Mouse (Mus musculus): ENCODE results near the gene Kcne2. TPM values are rescaled to one million over a fixed set of nuclear protein-coding genes. Genes with fewer than 3 reads are reported as not detected.

The Kcne2 gene
- polyA plus RNA-seq, 1 experiment from 2014 or later, result 0.41 TPM

- Histone ChIP-seq H3K9ac (no peak overlapping the region), H3K4me3 (no peak overlapping the region), H3K4me1 (0 out of 2 replicates have a peak, but pooled peaks cover 6% of the 10 kb centered on the region), H3K36me3 (no peaks in the 10 kb centered on the region), H3K9me3 (no peaks in the 10 kb centered on the region), H3K4me2 (no peak overlapping the region), H3K27ac (no peak overlapping the region), H3K27me3 (peaks cover under 1% of the 10 kb centered on the region)
- no peak for ATAC-seq (ENCODE audit: insufficient number of reproducible peaks, insufficient read depth, low FRiP score, low TSS enrichment, low read depth)
- 6% methylated on average over 7 of the region's 7 CpGs for WGBS
Observed at GRCm38 (mm10) chr16:92286609-92287008, 5.6 kb upstream of the Kcne2 start.

- H3K9me3 ChIP-seq, result no peaks in the 10 kb centered on the region
- WGBS, result 87% methylated on average over 9 of the region's 9 CpGs
Observed at GRCm38 (mm10) chr16:92288778-92289177, 3.4 kb upstream of the Kcne2 start.

GRCm38 (mm10) chr16:92290045-92290444 is 2.1 kb upstream of the Kcne2 start:
- Histone ChIP-seq H3K27me3 (peaks cover 3% of the 10 kb centered on the region; the same call in 1 of the 2 replicates), H3K4me3 (no peak overlapping the region), H3K4me2 (no peak overlapping the region), H3K4me1 (0 out of 2 replicates have a peak, but pooled peaks cover 4% of the 10 kb centered on the region), H3K27ac (no peak overlapping the region), H3K9me3 (no peaks in the 10 kb centered on the region), H3K9ac (no peak overlapping the region), H3K36me3 (no peaks in the 10 kb centered on the region)
- 0 out of 2 replicates have a peak, but pooled peaks have one; percentile 59 for ATAC-seq (ENCODE audit: insufficient number of reproducible peaks, insufficient read depth, low FRiP score, low TSS enrichment, low read depth)

More at GRCm38 (mm10) chr16:92288778-92289177, 3.4 kb upstream of the Kcne2 start:
- Histone ChIP-seq H3K27ac (no peak overlapping the region), H3K27me3 (peaks cover 3% of the 10 kb centered on the region), H3K4me3 (no peak overlapping the region), H3K36me3 (no peaks in the 10 kb centered on the region), H3K4me2 (no peak overlapping the region), H3K9ac (no peak overlapping the region), H3K4me1 (0 out of 2 replicates have a peak, but pooled peaks cover 4% of the 10 kb centered on the region)
- no peak for ATAC-seq (ENCODE audit: insufficient number of reproducible peaks, insufficient read depth, low FRiP score, low TSS enrichment, low read depth)

DNA sequence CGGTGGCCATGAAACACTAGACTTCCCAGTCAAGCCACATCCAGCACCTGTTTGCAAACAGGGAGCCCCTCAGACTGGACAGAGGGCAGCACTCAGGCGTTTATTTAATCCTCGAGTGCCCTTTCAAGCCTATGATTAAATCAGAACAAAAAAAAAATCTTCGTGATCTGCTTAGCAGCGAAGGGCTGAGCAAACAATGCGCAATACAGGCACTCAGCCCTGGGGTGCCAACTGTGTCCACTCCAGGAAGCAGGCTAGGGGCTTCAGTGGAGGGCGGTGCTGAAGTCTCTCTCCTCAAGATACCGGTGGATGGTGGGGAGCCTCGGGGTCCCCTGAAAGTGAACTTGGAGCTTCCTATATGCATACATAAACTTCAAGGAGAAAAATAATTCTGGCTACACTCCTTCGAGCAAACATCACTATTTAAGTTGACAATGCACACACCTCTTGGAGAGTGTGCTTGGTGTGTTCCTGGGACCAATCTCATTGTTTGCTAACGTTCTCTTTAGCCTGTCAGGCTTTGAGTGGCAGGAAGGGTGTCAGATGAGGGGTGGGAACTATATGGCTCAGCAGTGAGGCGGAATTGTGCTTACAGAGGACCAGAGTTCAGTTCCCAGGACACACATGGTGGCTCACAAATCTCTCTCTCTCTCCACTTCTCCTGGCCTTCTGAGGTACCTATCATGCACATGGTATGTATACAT is 2.2 kb downstream of the Kcne2 start:
- no peak overlapping the region for H3K9ac ChIP-seq
- ATAC-seq (ENCODE audit: insufficient number of reproducible peaks, insufficient read depth, low FRiP score, low TSS enrichment, low read depth), result no peak
- no peaks in the 10 kb centered on the region for H3K9me3 ChIP-seq
- no peak overlapping the region for H3K27ac ChIP-seq
- H3K36me3 ChIP-seq, result no peaks in the 10 kb centered on the region
- H3K4me2 ChIP-seq, result no peak overlapping the region
- no peak overlapping the region for H3K4me3 ChIP-seq
- 58% methylated on average over 12 of the region's 12 CpGs for WGBS
- peaks cover 3% of the 10 kb centered on the region; the same call in 1 of the 2 replicates for H3K27me3 ChIP-seq
- H3K4me1 ChIP-seq, result no peaks in the 10 kb centered on the region

DNA sequence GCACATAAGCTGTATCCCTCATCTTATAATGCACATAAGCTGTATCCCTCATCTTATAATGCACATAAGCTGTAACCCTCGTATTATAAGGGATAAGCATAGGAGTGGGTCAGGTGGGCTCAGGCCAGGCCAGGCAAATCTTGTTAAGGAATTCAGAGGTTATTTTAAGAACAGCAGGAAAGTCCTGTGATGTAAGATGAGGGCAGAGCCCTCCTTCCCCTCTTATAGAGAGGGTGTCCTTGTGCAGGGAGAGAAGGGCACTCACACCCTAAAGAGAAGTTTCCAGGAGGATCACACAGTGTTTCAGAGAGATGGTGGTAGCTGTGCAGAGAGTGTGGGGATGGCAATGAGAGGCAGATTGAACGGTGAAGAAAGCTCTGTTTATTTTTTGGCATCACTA is 3.1 kb downstream of the Kcne2 start:
- ATAC-seq (ENCODE audit: insufficient number of reproducible peaks, insufficient read depth, low FRiP score, low TSS enrichment, low read depth), result no peak
- Histone ChIP-seq H3K27ac (no peak overlapping the region), H3K4me1 (no peaks in the 10 kb centered on the region), H3K9me3 (no peaks in the 10 kb centered on the region), H3K4me2 (no peak overlapping the region), H3K27me3 (peaks cover 3% of the 10 kb centered on the region; the same call in 1 of the 2 replicates), H3K4me3 (no peak overlapping the region), H3K36me3 (no peaks in the 10 kb centered on the region), H3K9ac (no peak overlapping the region)
- WGBS, result 74% methylated on average over 2 of the region's 2 CpGs

GRCm38 (mm10) chr16:92300649-92301411 is 8.6 kb downstream of the Kcne2 start, which contains the start of gene Smim11:
Gene Smim11 (plus strand): TSS chr16:92301286.
- Histone ChIP-seq H3K9ac (peak within 1 kb of the TSS; percentile 78), H3K27me3 (no peaks in the 10 kb centered on the region), H3K4me3 (peak within 1 kb of the TSS; percentile 58), H3K4me2 (peak within 1 kb of the TSS; percentile 84), H3K27ac (peak within 1 kb of the TSS; percentile 74), H3K9me3 (no peaks in the 10 kb centered on the region), H3K4me1 (peaks cover 18% of the 10 kb centered on the region), H3K36me3 (peaks cover 6% of the 10 kb centered on the region)
- WGBS, result 10% methylated on average over 32 of the region's 32 CpGs
- ATAC-seq (ENCODE audit: insufficient number of reproducible peaks, insufficient read depth, low FRiP score, low TSS enrichment, low read depth), result peak; percentile 89

GRCm38 (mm10) chr16:92301412-92301806 is 9.2 kb downstream of the Kcne2 start:
- H3K27me3 ChIP-seq, result no peaks in the 10 kb centered on the region
- peak overlapping the region; percentile 84 for H3K4me2 ChIP-seq
- WGBS, result under 1% methylated on average over 12 of the region's 12 CpGs

GRCm38 (mm10) chr16:92301989-92302388 is 9.8 kb downstream of the Kcne2 start:
- Histone ChIP-seq H3K4me3 (peak overlapping the region; percentile 58), H3K4me1 (peaks cover 18% of the 10 kb centered on the region), H3K27ac (peak overlapping the region; percentile 74), H3K36me3 (peaks cover 17% of the 10 kb centered on the region), H3K9me3 (no peaks in the 10 kb centered on the region), H3K27me3 (no peaks in the 10 kb centered on the region), H3K4me2 (peak overlapping the region; percentile 84), H3K9ac (peak overlapping the region; percentile 78)
- ATAC-seq (ENCODE audit: insufficient number of reproducible peaks, insufficient read depth, low FRiP score, low TSS enrichment, low read depth), result no peak
- 21% methylated on average over 5 of the region's 5 CpGs for WGBS

More at GRCm38 (mm10) chr16:92301412-92301806, 9.2 kb downstream of the Kcne2 start:
- Histone ChIP-seq H3K9me3 (no peaks in the 10 kb centered on the region), H3K27ac (peak overlapping the region; percentile 74), H3K4me3 (peak overlapping the region; percentile 58), H3K4me1 (peaks cover 18% of the 10 kb centered on the region), H3K9ac (peak overlapping the region; percentile 78), H3K36me3 (peaks cover 11% of the 10 kb centered on the region)
- ATAC-seq (ENCODE audit: insufficient number of reproducible peaks, insufficient read depth, low FRiP score, low TSS enrichment, low read depth), result 0 out of 2 replicates have a peak, but pooled peaks have one; percentile 15

DNA sequence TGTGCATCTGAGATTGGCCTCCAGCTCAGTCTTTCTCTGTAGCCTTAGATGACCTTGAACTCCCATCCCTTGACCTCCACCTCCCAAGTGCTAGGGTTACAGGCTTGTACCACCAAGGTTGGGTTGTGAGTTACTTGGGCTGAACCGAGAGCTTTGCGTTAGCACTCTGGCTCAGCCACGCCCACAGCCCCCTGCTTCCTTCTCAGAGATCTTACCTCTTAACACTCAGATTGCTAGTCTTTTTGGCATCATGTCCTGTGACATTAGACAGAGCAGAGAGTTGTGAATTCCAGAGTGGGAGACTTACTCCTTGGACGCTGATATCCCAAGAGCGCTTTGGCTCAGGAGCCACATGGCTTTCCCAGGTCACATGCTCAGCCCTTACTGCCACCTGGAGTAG is 10.3 kb downstream of the Kcne2 start:
- H3K4me3 ChIP-seq, result peak overlapping the region; percentile 58
- peaks cover 18% of the 10 kb centered on the region for H3K4me1 ChIP-seq
- H3K9ac ChIP-seq, result peak overlapping the region; percentile 78; the same call in 1 of the 2 replicates
- no peak for ATAC-seq (ENCODE audit: insufficient number of reproducible peaks, insufficient read depth, low FRiP score, low TSS enrichment, low read depth)
- peak overlapping the region; percentile 44 for H3K27ac ChIP-seq
- H3K36me3 ChIP-seq, result peaks cover 22% of the 10 kb centered on the region
- no peaks in the 10 kb centered on the region for H3K9me3 ChIP-seq
- H3K27me3 ChIP-seq, result no peaks in the 10 kb centered on the region
- peak overlapping the region; percentile 84 for H3K4me2 ChIP-seq
- 58% methylated on average over 5 of the region's 5 CpGs for whole genome bisulfite sequencing

DNA sequence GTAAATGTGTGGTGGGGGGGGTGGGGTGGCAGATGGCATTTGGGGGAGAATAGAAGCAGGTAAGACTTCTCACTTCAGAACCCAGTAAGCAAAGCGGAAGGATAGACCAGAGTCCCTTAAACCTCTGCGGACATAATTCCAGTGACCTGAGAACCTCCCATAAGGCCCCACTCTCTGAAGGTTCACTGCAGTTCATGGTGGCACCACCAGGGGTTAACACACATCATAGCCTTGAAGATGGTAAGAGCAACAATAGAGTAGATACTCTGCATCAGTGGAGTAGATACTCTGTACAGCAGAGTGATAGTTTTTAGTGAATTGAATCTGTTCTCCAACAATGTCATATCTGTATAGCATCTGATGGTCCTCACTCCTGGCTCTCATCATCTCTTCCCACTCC is 13.3 kb downstream of the Kcne2 start:
- H3K36me3 ChIP-seq, result peaks cover 27% of the 10 kb centered on the region
- no peaks in the 10 kb centered on the region for H3K27me3 ChIP-seq
- H3K9ac ChIP-seq, result no peak overlapping the region
- H3K4me1 ChIP-seq, result peaks cover 17% of the 10 kb centered on the region
- no peak for ATAC-seq (ENCODE audit: insufficient number of reproducible peaks, insufficient read depth, low FRiP score, low TSS enrichment, low read depth)
- no peaks in the 10 kb centered on the region for H3K9me3 ChIP-seq
- WGBS, result 96% methylated on average over 2 of the region's 2 CpGs
- H3K4me2 ChIP-seq, result no peak overlapping the region
- no peak overlapping the region for H3K4me3 ChIP-seq
- H3K27ac ChIP-seq, result no peak overlapping the region

DNA sequence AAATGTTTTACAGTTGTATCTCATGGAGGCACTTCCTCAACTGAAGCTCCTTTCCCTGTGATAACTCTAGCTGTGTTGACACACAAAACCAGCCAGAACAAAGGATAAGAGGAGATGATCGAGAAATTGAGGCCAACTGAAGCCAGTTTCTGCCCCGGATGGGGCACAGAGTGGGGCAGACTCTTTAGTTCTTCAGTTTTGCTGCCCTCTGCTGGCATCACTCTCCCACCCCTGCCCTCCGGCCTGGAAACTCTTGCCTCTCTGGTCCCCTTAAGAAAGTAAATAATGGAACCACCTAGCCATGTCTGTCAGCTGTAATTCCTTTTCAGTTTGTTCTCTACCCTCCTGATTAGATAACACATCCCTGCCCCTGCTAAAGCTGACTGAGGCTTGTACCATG is 15.8 kb downstream of the Kcne2 start:
- no peak overlapping the region for H3K9ac ChIP-seq
- H3K4me1 ChIP-seq, result peaks cover under 1% of the 10 kb centered on the region
- H3K27ac ChIP-seq, result no peak overlapping the region
- no peak for ATAC-seq (ENCODE audit: insufficient number of reproducible peaks, insufficient read depth, low FRiP score, low TSS enrichment, low read depth)
- peaks cover 50% of the 10 kb centered on the region for H3K36me3 ChIP-seq
- H3K4me2 ChIP-seq, result no peak overlapping the region
- no peaks in the 10 kb centered on the region for H3K9me3 ChIP-seq
- H3K4me3 ChIP-seq, result no peak overlapping the region
- no peaks in the 10 kb centered on the region for H3K27me3 ChIP-seq
- 84% methylated on average over 3 of the region's 3 CpGs for WGBS
